Mouse (Mus musculus) testis, adult 2 months (tissue): Measurements from ENCODE around the gene Dnase1l2. TPM values are rescaled to one million over a fixed set of nuclear protein-coding genes. Genes with fewer than 3 reads are reported as not detected.
"Not testable (repeated sequence)": the region's sequence is repeated elsewhere in the genome, so short reads cannot be mapped to it uniquely, and the experiment has no call there.

Experiments
- H3K27ac ChIP-seq: fragments of 200-500 bp; 2 replicates; pipeline ENCODE4 v1.5.1; 2012; ENCODE audit warnings: low read depth, low read length; ENCODE audit not compliant: control insufficient read depth, insufficient read depth
- H3K27me3 ChIP-seq: fragments of 200-500 bp; 2 replicates; pipeline ENCODE4 v1.6.1; 2012; ENCODE audit warnings: mild to moderate bottlenecking, low read length, moderate library complexity; ENCODE audit not compliant: control insufficient read depth, insufficient read depth
- H3K36me3 ChIP-seq: fragments of 200-500 bp; 2 replicates; pipeline ENCODE4 v1.6.1; 2012; ENCODE audit warnings: mild to moderate bottlenecking, low read length; ENCODE audit not compliant: control insufficient read depth, insufficient read depth
- H3K4me1 ChIP-seq: fragments of 200-500 bp; 2 replicates; pipeline ENCODE4 v1.6.1; 2012; ENCODE audit warnings: low read length; ENCODE audit not compliant: control insufficient read depth, insufficient read depth
- H3K4me3 ChIP-seq: fragments of 200-500 bp; 2 replicates; pipeline ENCODE4 v1.5.1; 2012; ENCODE audit warnings: low read depth, mild to moderate bottlenecking, low read length, moderate library complexity, mixed read lengths; ENCODE audit not compliant: control insufficient read depth
- CTCF ChIP-seq: fragments of 200-500 bp; IDR thresholded peaks from 2 replicates; pipeline ENCODE4 v1.5.1; 2012; ENCODE audit warnings: low read depth, mild to moderate bottlenecking, inconsistent platforms, low read length, moderate library complexity; ENCODE audit not compliant: control insufficient read depth, insufficient read depth, insufficient replicate concordance
- POLR2A ChIP-seq: fragments of 200-500 bp; IDR thresholded peaks from 2 replicates; pipeline ENCODE4 v1.6.1; 2012; ENCODE audit warnings: low read depth, mild to moderate bottlenecking, inconsistent platforms, low read length, moderate library complexity; ENCODE audit not compliant: control insufficient read depth
- polyA plus RNA-seq: library from polyadenylated mRNA; depleted of rRNA; stranded (reverse); fragments of >200 nt; gene quantifications from 2 replicates; pipeline ENCODE4 v1.2.3, GENCODE M21; 2012

Dnase1l2 gene
- polyA plus RNA-seq, 1 experiment = 6.4 TPM

GRCm38 (mm10) chr17:24441148-24441547 lies 1.8 kb downstream of the Dnase1l2 start:
- TF ChIP-seq POLR2A = no peak
- TF ChIP-seq CTCF = peak; percentile 16; the same call in 1 of the 2 replicates
- no peaks in the 10 kb centered on the region for H3K27me3 ChIP-seq
- H3K36me3 ChIP-seq = peaks cover 2% of the 10 kb centered on the region
- H3K27ac ChIP-seq = no peak overlapping the region
- no peak overlapping the region for H3K4me3 ChIP-seq
- no peaks in the 10 kb centered on the region for H3K4me1 ChIP-seq

- Histone ChIP-seq H3K36me3 (peaks cover 2% of the 10 kb centered on the region), H3K4me1 (no peaks in the 10 kb centered on the region), H3K27me3 (no peaks in the 10 kb centered on the region), H3K27ac (no peak overlapping the region), H3K4me3 (no peak overlapping the region)
- TF ChIP-seq POLR2A (no peak), CTCF (no peak)
Observed at GRCm38 (mm10) chr17:24440377-24440776, 2.5 kb downstream of the Dnase1l2 start.

- TF ChIP-seq CTCF (no peak; the same call in 1 of the 2 replicates), POLR2A (no peak)
- Histone ChIP-seq H3K4me3 (no peak overlapping the region), H3K27me3 (no peaks in the 10 kb centered on the region), H3K27ac (no peak overlapping the region), H3K36me3 (no peaks in the 10 kb centered on the region), H3K4me1 (no peaks in the 10 kb centered on the region)
Observed at GRCm38 (mm10) chr17:24437016-24437415, 5.9 kb downstream of the Dnase1l2 start.

- Histone ChIP-seq H3K27ac (no peak overlapping the region), H3K36me3 (no peaks in the 10 kb centered on the region)
Observed at GRCm38 (mm10) chr17:24429201-24429983, 13.5 kb downstream of the Dnase1l2 start.

GRCm38 (mm10) chr17:24427170-24427557 lies 15.7 kb downstream of the Dnase1l2 start:
- Histone ChIP-seq H3K36me3 (no peaks in the 10 kb centered on the region), H3K4me3 (peak overlapping the region; percentile 94), H3K27me3 (no peaks in the 10 kb centered on the region), H3K4me1 (peaks cover 4% of the 10 kb centered on the region), H3K27ac (peak overlapping the region; percentile 94)
- TF ChIP-seq POLR2A (no peak), CTCF (no peak)

More at GRCm38 (mm10) chr17:24429201-24429983, 13.5 kb downstream of the Dnase1l2 start:
- Histone ChIP-seq H3K4me1 (peaks cover 4% of the 10 kb centered on the region), H3K27me3 (no peaks in the 10 kb centered on the region), H3K4me3 (no peak overlapping the region)
- no peak for TF ChIP-seq POLR2A
- TF ChIP-seq CTCF = no peak

- Histone ChIP-seq H3K27ac (peak within 1 kb of the TSS; percentile 94), H3K27me3 (no peaks in the 10 kb centered on the region), H3K4me1 (peaks cover 4% of the 10 kb centered on the region), H3K36me3 (no peaks in the 10 kb centered on the region), H3K4me3 (peak within 1 kb of the TSS; percentile 94)
- TF ChIP-seq POLR2A = peak; percentile 90
- TF ChIP-seq CTCF = no peak
Observed at GRCm38 (mm10) chr17:24426471-24427169, 16.3 kb downstream of the Dnase1l2 start, which contains the start of gene Eci1. TSS of gene Eci1 (plus strand) at chr17:24426641.

- H3K36me3 ChIP-seq = no peaks in the 10 kb centered on the region; the same call in 1 of the 2 replicates
- H3K4me3 ChIP-seq = no peak overlapping the region; the same call in 1 of the 2 replicates
- peaks cover 4% of the 10 kb centered on the region for H3K4me1 ChIP-seq
- TF ChIP-seq POLR2A (no peak), CTCF (no peak)
- H3K27me3 ChIP-seq = no peaks in the 10 kb centered on the region
- no peak overlapping the region for H3K27ac ChIP-seq
Observed at GRCm38 (mm10) chr17:24425905-24426304, 17.0 kb downstream of the Dnase1l2 start.

- not testable (repeated sequence) for H3K4me1 ChIP-seq, H3K36me3 ChIP-seq
Observed at GRCm38 (mm10) chr17:24425326-24425725, 17.6 kb downstream of the Dnase1l2 start.

More at GRCm38 (mm10) chr17:24425326-24425725, 17.6 kb downstream of the Dnase1l2 start:
- not testable (repeated sequence) for H3K4me3 ChIP-seq, H3K27me3 ChIP-seq, H3K27ac ChIP-seq
